Mouse (Mus musculus) kidney, adult 2 months (tissue): ENCODE results near the gene Mgat4c.

Experiments used
- CTCF ChIP-seq: fragments of 200-500 bp; conservative IDR thresholded peaks from 2 replicates; pipeline ENCODE4 v1.5.1; 2011; ENCODE audit warnings: low read depth, mild to moderate bottlenecking, control low read depth, low read length, moderate library complexity, mixed read lengths; ENCODE audit not compliant: insufficient read depth, insufficient read length
- POLR2A ChIP-seq: fragments of 200-500 bp; IDR thresholded peaks from one replicate; pipeline ENCODE4 v1.6.1; 2011; ENCODE audit warnings: low read depth, low read length, control low read depth

- no peak for TF ChIP-seq POLR2A
- no peak for TF ChIP-seq CTCF
These were observed 515.6 kb downstream of the Mgat4c start for GRCm38 (mm10) chr10:102196850-102197249.
